Mouse (Mus musculus) colon, adult 2 months (tissue): ENCODE results near the gene Ece2. TPM values are rescaled to one million over a fixed set of nuclear protein-coding genes. Genes with fewer than 3 reads are reported as not detected.

ENCODE experiments used
- polyA plus RNA-seq: library from polyadenylated mRNA; depleted of rRNA; stranded (reverse); fragments of >200 nt; gene quantifications from 2 replicates; pipeline ENCODE4 v1.2.3, GENCODE M21; 2012; rRNA removed

Ece2 gene
- 1.2 and 1.3 TPM in 2 replicates for polyA plus RNA-seq

DNA sequence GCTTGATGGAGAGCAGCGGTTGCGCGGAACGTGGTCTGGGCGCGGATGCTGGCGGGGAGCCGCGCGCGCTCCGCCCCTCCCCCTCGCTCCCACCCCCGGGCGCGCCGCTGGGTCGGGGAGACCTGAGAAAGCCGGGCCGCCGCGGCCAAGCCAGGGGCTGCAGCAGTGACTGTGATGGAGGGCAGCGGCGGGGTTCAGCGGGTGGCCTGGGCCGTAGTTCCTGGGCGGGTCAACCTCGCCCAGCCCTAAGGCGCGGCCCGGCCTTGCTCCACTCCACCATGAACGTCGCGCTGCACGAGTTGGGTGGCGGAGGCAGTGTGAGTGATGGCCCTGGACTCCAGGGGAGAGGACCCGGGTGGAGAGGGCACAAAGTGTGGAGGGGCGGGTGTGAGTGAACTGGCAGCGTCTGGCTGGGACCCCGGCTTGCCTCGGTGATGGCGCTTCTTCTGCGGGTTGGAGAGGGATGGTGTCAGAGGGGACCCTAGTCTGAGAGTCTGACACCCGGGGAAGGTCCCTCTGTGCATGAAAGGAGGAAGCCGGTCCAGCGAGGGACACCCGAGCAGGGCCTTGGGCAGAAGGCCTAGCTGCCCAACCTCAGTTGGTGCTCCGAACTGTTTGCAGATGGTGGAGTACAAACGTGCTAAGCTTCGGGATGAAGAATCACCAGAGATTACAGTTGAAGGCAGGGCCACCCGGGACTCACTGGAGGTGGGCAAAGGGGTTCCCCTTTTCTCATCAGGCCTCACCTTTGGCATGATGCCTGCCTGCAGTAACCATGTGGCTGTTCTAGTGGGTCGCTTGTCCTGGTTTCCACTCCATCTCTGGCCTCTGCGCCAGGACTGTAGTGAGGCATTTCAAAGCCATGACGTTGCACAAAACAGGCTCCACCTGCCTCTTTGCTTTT lies at the start of gene Ece2:
Gene Ece2, plus strand, starts transcription at position 98 of the 904 bp plus-strand sequence.

DNA sequence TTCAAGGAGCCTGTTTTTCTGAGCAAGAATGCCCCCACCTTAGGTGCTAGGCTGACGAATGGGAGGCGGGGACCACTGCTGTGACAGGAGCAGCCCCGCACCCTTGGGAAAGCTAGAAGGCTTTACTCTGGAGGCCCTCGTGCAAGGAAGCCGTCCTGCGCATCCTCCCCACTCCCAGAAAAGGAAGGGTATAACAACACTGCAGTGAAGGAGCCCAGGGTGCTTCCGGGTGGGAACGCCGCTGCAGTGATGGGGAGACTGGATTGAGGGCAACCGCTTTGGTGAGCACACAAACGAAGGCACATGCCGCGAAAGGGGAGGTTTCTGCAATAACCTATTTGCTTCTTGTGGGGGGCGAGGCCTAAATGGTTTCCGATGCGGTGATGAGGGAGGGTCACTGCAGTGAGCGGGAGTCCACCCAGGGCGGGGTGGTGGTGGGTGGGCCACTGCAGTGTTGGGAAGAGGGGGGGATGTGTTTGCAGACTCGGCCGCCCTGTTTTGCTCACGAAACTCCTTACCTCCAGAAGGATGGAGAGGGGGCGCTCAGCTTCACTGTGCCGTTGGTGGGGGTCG lies 40.2 kb upstream of the Ece2 start, which contains the start of gene Vwa5b2:
Gene Vwa5b2, plus strand, starts transcription at position 106 of the 573 bp plus-strand sequence.

DNA sequence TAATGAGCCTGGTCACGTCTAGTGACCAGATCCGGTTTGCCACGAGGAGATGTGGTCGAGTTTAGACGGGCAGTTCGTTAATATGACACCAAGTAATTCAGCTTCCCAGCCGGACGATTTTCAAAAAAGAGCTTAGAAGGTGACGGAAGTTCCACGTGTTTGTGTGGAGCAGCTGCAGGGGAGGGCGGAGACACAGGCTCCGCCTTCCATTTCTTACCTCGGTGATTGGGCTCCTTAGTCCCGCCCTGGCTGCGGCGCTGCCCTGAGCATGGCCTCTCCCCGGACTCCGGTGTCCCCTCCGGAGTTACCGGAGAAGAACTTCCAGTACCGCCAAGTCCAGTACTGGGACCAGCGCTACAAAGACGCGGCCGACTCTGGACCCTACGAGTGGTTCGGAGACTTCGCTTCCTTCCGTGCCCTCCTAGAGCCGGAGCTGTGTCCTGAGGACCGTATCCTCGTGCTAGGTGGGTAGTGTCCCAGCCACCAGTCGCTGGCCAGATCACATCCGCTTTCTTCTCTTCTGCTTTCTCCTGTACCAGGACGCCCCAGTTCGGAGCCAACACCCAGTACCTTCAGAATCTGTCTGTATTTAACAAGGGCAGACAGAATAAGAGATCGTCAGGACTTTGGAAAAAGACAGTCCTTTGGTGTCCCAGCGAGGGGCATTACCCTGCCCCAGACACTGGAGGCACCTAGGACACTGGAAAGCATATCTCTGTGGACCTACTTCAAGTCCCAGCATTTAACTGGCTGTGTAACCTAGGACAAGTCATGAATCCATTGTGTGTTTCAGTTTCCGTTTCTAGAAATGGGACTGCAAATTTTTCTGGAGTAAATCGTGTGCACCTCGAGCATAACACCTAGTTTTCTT lies 18.0 kb upstream of the Ece2 start, which contains the start of the genes Eef1akmt4, Gm49333 and Alg3:
Gene Eef1akmt4, plus strand, starts transcription at position 237 of the 871 bp plus-strand sequence.
Gene Gm49333, plus strand, starts transcription at position 254 of the 871 bp plus-strand sequence.
Gene Alg3, minus strand, starts transcription at position 379 of the 871 bp plus-strand sequence.

DNA sequence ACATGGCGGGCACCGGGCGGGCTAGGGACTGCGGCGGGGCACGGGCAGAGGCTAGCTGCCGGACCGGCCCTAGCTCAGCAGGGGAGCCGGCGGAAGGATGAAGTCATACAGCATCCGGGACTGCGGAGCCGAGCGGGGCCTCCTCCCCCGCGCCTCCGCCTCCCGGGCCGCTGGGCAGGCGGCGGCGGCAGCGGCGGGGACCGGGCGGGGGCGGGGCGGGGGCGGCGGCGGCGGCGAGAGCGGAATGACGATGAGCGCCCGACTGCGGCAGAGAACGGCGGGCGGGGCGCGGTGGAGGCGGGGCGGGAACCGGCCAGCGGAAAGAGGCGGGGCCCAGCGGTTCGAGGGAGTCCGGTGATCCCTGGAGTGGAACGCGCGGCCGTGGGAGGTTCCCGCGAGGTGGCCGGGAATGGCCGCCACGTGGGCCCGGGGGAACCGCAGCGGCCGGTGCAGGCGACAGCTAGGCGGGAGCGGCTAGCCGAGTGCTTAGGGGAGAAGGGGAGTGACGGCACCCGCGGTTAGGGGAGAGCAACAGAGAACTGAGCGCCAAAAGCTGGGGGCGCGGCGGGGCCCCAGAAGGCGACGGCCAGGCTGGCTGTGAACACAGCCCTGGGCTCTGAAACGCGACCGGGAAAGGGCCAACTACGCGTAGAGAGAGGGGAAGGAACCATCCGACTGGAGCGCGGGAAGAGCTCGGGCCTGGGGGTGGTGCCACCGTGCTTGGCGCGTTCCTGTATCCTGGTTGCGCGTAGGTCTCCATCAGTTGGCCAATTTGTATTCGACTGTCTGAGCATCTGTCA lies 8.2 kb upstream of the Ece2 start, which contains the start of gene Camk2n2:
Gene Camk2n2, minus strand, starts transcription at position 97 of the 800 bp plus-strand sequence.

DNA sequence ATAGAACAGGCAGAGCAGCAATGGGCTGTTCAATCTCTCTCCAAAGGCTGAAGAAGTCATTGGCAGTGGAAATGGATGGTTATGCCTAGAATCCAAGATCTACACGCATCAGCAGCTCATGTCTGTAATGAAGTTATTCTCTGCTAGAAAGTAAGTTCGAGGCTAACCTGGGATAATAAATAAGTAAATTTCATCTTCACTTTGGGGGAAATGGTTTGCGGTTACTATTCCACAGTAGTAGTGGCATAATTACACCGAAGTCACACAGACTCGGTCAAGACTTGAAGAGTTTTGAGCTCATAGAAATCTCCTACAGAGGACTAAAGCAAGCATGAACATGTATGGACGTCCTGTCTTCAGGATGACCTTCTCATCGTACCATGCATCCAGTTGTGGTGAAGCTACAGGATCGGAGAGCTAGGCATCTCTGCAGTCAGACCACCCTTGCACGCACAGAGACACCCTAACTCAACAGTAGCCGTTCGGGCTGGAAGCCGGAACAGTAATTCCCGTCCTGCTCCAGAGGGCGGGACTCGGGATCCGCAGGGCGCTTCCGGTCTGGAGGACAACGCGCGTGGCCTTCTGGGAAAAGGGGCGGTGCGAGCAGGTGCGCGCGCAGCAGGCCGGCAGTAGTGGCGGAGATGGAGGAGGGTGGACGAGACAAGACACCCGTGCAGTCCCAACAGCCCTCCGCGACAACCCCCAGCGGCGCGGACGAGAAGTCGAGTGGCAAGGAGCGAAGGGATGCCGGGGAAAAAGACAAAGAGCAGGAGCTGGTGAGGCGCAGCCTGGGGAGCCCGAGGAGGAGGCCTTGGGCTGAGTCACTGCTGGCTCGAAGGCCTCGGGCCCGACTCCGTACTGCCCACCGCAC lies 21.7 kb downstream of the Ece2 start, which contains the start of gene Psmd2:
Gene Psmd2, plus strand, starts transcription at position 577 of the 871 bp plus-strand sequence.

DNA sequence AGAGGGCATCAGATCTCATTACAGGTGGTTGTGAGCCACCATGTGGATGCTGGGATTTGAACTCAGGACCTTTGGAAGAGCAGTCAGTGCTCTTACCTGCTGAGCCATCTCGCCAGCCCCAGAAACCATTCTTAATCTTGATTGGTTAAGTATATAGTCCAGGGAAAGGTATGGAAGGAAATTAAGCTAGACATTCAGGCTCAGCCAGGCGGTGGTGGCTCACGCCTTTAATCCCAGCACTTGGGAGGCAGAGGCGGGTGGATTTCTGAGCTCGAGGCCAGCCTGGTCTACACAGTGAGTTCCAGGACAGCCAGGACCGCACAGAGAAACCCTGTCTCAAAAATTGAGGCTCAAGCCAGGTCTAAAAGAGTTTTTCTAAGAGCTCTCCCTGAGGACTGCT lies 38.4 kb downstream of the Ece2 start, which contains the start of gene Eif4g1:
Gene Eif4g1, plus strand, starts transcription at position 301 of the 400 bp plus-strand sequence.

DNA sequence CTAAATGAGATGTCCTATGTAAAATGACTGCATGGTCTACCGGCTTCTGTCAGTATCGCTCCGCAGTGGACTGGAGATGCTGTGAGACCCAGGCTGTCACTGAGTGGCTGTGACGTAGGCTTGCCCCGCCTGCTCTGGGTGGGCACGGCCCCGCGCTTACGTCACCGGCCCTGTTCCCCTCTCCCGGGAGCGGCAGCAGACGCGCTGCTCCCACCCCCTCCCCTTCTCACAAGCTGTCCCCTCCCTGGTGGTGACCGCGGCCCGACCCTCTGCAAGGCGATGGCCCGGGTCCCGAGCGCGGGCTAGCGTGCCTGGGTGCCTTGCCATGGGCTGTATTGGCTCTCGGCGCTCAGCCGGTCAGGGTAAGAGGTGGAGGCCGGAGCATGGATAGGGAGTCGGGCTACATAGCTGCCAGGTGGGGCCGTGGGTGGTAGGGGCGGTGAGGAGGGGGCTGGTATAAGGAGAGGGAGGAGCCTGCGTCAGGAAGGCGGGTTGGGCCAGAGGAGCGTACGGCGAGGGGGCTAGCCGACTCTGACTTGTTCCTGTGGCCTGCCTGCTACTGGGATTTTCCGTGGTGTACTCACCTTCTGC lies 63.6 kb downstream of the Ece2 start, which contains the start of gene Fam131a:
Gene Fam131a, plus strand, starts transcription at position 131 of the 591 bp plus-strand sequence.

Other genes with a start within 250 kb of the Ece2 start
- 23.3 and 33.3 TPM in 2 replicates for gene Abcc5, start 203.4 kb upstream of the Ece2 start, polyA plus RNA-seq
- 19.7 and 21.3 TPM in 2 replicates for gene Eif2b5, start 131.0 kb upstream of the Ece2 start, polyA plus RNA-seq
- gene Dvl3, start 112.8 kb upstream of the Ece2 start, polyA plus RNA-seq = 43.4 and 49.8 TPM in 2 replicates
- gene Ap2m1, start 94.3 kb upstream of the Ece2 start, polyA plus RNA-seq = 324 and 397 TPM in 2 replicates
- 25.3 TPM in 2 replicates for gene Abcf3, start 81.3 kb upstream of the Ece2 start, polyA plus RNA-seq
- gene Vwa5b2, start 40.4 kb upstream of the Ece2 start, polyA plus RNA-seq = 8.2 and 10.1 TPM in 2 replicates
- gene Eef1akmt4, start 18.2 kb upstream of the Ece2 start, polyA plus RNA-seq = 17.0 and 23.3 TPM in 2 replicates
- gene Gm49333, start 18.2 kb upstream of the Ece2 start, polyA plus RNA-seq = 0.15 TPM in 1 of 2 replicates, not detected in the other
- 20.1 and 22.8 TPM in 2 replicates for gene Alg3, start 18.1 kb upstream of the Ece2 start, polyA plus RNA-seq
- gene Camk2n2, start 8.5 kb upstream of the Ece2 start, polyA plus RNA-seq = 5.9 and 8.5 TPM in 2 replicates
- gene Psmd2, start 21.8 kb downstream of the Ece2 start, polyA plus RNA-seq = 50.0 and 55.4 TPM in 2 replicates
- 370 and 429 TPM in 2 replicates for gene Eif4g1, start 38.5 kb downstream of the Ece2 start, polyA plus RNA-seq
- 7.1 and 9.6 TPM in 2 replicates for gene Fam131a, start 63.4 kb downstream of the Ece2 start, polyA plus RNA-seq
- 11.0 and 13.5 TPM in 2 replicates for gene Polr2h, start 87.8 kb downstream of the Ece2 start, polyA plus RNA-seq
- 301 and 332 TPM in 2 replicates for gene Clcn2, start 87.9 kb downstream of the Ece2 start, polyA plus RNA-seq
- 11.5 and 15.7 TPM in 2 replicates for gene Chrd, start 103.3 kb downstream of the Ece2 start, polyA plus RNA-seq
- 4.9 and 5.2 TPM in 2 replicates for gene Thpo, start 104.7 kb downstream of the Ece2 start, polyA plus RNA-seq